Mouse (Mus musculus): ENCODE measurements at regions not wholly inside any gene's neighbourhood (a gene's known extent, or its start where the extent isn't known, plus 50 kb on each side); places are given as distances from the start of the nearest gene placed in this dataset.

GRCm38 (mm10) chr4:80442711-80443110 is 391.2 kb upstream of the Tyrp1 start:
- DNase-seq: no peak
- intact Hi-C loops (cut with DNase I): no loop called here

DNA sequence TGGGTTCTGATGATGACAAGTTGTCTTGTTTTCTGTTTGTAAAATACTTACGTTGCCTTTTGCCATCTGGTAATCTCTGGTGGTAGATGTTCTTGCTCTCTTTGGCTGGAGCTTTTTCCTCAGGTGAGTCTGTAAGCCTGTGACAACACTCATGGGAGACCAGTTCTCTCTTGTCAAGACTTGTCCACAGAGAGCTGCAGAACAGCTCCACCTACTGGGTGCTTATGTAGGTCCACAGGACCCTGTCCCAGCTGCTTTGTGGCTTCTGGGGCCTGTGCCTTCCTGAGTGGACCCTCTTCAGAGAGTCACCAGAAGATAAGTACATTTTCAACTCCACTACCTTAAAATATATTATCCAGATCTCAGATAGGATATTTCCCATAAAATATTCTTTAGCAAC is 370.3 kb upstream of the Tyrp1 start:
- intact Hi-C loops (cut with DNase I): no loop called here
- DNase-seq: peak; percentile 0

- no peak for DNase-seq
- intact Hi-C loops (cut with DNase I): no loop called here
Measured at GRCm38 (mm10) chr4:80475736-80476478, 358.0 kb upstream of the Tyrp1 start.

- DNase-seq: no peak
- intact Hi-C loops (cut with DNase I): no loop called here
Measured at GRCm38 (mm10) chr4:80515087-80515486, 318.8 kb upstream of the Tyrp1 start.

DNA sequence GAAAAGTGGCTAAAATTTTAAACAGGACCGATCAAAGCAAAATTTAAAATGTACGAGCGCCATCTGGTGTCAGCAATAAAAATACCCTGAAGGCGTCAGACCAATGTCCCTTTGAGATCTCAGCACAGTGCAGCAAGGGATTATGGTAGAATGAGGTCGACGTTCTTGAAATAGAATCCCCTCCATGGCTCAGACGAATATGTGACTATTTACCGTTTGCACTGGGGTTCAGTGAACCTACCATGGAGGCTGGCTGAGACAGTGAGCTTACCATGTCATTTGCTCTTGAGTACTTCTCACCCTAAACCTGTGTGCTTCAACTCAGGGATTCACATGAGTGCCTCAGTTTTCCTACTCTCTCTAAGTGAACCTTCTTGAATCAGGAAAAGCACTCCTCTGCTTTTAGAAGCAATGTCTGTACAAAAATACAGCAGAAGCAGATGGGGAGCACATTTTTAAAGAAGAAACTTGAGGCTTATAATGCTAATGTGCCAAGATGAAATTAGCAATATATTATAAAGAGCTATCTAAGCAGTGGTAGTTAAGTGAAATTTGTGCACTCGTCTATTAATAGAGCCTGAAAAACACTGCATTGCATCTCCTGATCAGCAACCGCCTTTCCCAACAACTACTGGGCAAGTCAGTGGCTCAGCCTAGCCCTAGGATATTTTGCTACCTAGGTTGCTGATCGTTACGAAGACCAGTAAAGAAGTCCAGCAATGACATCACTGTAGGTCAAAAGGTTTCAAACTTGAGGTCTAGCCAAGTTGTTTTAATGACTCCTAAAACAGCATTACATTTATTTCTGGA is 316.2 kb upstream of the Tyrp1 start:
- peak; percentile 51 for DNase-seq
- intact Hi-C loops (cut with DNase I): no loop called here

- DNase-seq: no peak
- intact Hi-C loops (cut with DNase I): no loop called here
Measured at GRCm38 (mm10) chr4:80518589-80518988, 315.3 kb upstream of the Tyrp1 start.

DNA sequence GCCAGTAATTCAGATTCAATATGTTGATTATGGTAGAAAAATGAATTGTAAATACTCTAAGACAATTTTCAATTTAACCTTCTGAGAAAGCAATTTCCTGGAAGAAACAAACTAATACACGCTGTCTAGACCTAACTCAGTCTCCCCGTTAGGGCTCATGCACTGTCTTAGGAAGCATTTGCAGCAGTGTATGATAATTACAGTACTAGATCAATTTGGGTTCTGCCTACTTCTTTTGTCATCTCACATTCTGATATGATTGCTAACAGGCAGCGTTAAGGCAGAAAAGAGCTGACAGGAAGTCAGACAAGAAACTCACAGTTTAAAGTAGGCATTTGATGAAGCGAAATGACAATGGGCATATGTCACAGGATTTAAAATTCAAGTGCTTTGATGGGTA is 294.1 kb upstream of the Tyrp1 start:
- intact Hi-C loops (cut with DNase I): no loop called here
- DNase-seq: no peak

DNA sequence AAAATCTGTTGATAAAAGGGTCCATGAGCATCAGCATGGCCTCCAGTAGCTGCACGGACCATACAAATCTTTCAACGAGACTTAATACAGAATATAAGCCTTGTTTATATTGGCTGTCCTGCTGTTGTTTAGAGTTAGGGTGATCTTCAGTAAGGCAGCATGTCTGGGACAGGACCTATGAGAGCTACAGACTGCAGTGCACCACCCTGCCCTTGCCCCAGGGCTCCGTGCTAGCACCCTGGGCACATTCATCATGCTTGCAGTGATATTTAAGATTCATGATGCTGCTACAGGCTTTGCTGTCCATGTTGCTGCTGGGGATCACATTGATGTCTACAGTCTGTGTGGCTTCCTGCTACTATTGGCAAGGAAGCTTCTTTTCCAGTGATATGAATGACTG is 288.8 kb upstream of the Tyrp1 start:
- DNase-seq: no peak
- intact Hi-C loops (cut with DNase I): no loop called here

DNA sequence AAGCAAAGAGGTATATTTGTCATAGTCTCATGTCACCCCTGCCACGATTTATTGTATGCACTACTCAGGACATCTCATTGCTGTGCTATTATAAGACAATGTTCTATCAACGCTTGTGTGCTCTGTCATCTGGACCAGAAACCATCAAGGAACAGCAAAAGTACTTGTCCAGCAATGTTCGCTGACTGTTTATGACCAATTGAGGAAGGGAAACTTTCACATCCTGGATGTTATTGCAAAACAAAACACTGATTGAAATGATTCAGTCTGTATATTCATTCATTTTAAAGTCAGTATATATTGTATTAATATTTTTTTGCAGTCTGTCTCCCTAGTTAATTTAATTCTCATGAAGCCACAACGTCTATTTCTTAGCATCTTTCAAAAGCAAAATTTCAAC is 244.5 kb upstream of the Tyrp1 start:
- DNase-seq: no peak
- intact Hi-C loops (cut with DNase I): no loop called here

DNA sequence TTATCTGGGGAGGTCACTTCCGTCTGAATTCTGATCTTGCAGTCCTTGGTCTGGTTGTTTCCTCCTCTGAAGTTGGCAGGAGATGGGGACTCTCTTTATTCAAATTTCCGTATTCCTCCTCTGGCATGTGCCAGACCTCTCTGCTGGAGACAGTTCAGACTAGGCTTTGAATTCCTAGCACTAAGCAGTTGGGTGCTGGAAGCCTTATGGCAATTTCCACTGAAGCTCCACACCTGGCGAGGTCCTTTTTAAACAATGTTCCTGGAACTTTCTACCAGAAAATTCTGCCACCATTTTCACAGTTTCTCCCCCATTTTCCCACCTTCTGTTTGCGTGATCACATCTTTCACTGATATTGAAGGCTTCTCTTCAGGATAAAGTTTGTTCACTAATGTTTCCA is 205.7 kb upstream of the Tyrp1 start:
- intact Hi-C loops (cut with DNase I): no loop called here
- DNase-seq: peak; percentile 13

GRCm38 (mm10) chr4:80629251-80629650 is 204.7 kb upstream of the Tyrp1 start:
- DNase-seq: peak; percentile 13
- intact Hi-C loops (cut with DNase I): no loop called here

- intact Hi-C loops (cut with DNase I): no loop called here
- no peak for DNase-seq
Measured at GRCm38 (mm10) chr4:80630260-80630659, 203.7 kb upstream of the Tyrp1 start.

DNA sequence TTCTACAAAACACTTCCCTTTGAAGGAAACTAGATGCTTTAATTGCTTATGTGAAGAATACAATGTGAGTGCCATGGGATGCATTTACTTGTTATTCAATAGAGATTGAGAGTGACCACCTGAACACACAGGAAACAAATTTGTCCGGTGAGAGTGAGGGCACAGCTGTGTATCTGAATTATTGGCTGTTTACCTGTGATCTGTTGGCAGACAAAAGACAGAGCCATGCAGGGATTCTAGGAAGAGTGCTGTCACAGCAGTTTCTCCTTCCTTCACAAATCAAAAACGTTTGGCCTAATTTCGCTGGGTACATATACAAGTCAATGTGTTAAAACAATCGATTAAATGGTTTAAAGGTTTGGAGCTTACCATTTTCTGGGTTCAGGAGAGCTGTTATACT is 202.9 kb upstream of the Tyrp1 start:
- intact Hi-C loops (cut with DNase I): no loop called here
- DNase-seq: no peak

GRCm38 (mm10) chr4:80631441-80631840 is 202.5 kb upstream of the Tyrp1 start:
- intact Hi-C loops (cut with DNase I): no loop called here
- DNase-seq: peak; percentile 21

GRCm38 (mm10) chr4:80638381-80638780 is 195.5 kb upstream of the Tyrp1 start:
- DNase-seq: no peak
- intact Hi-C loops (cut with DNase I): no loop called here

Data from left cerebral cortex, postnatal 4 days (tissue).